In the genomic region with DNA sequence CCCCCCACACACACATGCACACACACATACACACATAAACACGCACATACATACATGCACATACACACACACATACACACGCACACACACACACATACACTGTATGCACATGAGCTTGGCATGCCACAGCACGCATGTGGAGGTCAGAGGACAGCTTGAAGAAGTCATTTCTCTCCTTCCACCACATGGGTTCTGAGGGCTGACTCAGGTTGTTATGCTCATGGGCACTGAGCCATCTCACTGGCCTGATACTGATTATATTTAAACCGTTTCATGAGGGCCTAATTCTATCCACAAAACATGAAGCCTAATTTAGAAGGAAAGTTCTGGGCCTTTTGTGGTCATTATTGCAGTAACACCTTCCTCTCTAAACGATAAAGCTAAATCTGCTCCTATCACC, we compare ENCODE assay signal across 27 mouse cellular contexts. TPM values are rescaled to one million over a fixed set of nuclear protein-coding genes. Genes with fewer than 3 reads are reported as not detected.
A peak's percentile ranks its signal among the peaks of the same experiment; 100 is the strongest.
DNase-seq lines count a peak whose midpoint lies in the region; ATAC-seq lines count a peak whose summit lies in the region.
"Had no signal": no experiment of that assay in that cellular context is flagged by ENCODE, and none has a peak within 500 bp of the region (broad histone marks: within the 10 kb centered on the region; RNA-seq: fewer than 3 reads in every experiment).

No protein-coding gene starts in this region.

- peaks cover 3% of the 10 kb centered on the region for H3K27me3 ChIP-seq in megakaryocyte, embryonic 14.5 days (replicated peaks)
- H3K27me3 ChIP-seq: CH12.LX; embryonic facial prominence, embryonic 12.5 days; forebrain, embryonic 13.5 days; forebrain, embryonic 15.5 days had no signal

- DNase-seq in cerebellum, postnatal 10 days: peak; percentile 25 to 30
- no peak for DNase-seq in urinary bladder, postnatal 36 days (ENCODE audit: low spot score in 2 of 2)
- DNase-seq: adrenal gland, adult 8-10 months; adrenal gland, postnatal 14 days; adrenal gland, postnatal 36 days; B cell, adult 2 months; cerebellum, adult 11 months; cerebellum, adult 18-20 months; cerebellum, adult 8-10 months; cerebellum, adult 9-11 months; forebrain, postnatal 0 days had no signal

- no peak for ATAC-seq in cerebellum, adult (ENCODE audit: insufficient number of reproducible peaks, low FRiP score, low TSS enrichment)
- no peak for ATAC-seq in megakaryocyte, adult 5-6 weeks (ENCODE audit: poor library complexity, severe bottlenecking)
- ATAC-seq: activated CD4-positive, CD25-positive, alpha-beta regulatory T cell, adult 4 months; CD4-positive, CD25-positive, alpha-beta regulatory T cell, adult 4 months; forebrain, embryonic 13.5 days; forebrain, embryonic 15.5 days; forebrain, postnatal 0 days; Patski had no signal

- H3K4me3 ChIP-seq in megakaryocyte, embryonic 14.5 days (replicated peaks): peak overlapping the region; percentile 50
- H3K4me3 ChIP-seq: embryonic facial prominence, embryonic 10.5 days; embryonic facial prominence, embryonic 12.5 days; forebrain, embryonic 13.5 days; forebrain, embryonic 15.5 days had no signal

- no peaks in the 10 kb centered on the region for H3K36me3 ChIP-seq in megakaryocyte, embryonic 14.5 days (replicated peaks; ENCODE audit: low read length)
- H3K36me3 ChIP-seq: embryonic facial prominence, embryonic 10.5 days; embryonic facial prominence, embryonic 12.5 days; forebrain, embryonic 15.5 days; G1E had no signal

- H3K4me1 ChIP-seq in megakaryocyte, embryonic 14.5 days: peaks cover 5% of the 10 kb centered on the region
- H3K4me1 ChIP-seq: embryonic facial prominence, embryonic 10.5 days; embryonic facial prominence, embryonic 12.5 days; forebrain, embryonic 15.5 days had no signal

- H3K9me3 ChIP-seq in megakaryocyte, embryonic 14.5 days: 0 out of 2 replicates have a peak, but pooled peaks cover 3% of the 10 kb centered on the region
- H3K9me3 ChIP-seq: embryonic facial prominence, embryonic 10.5 days; embryonic facial prominence, embryonic 12.5 days; forebrain, embryonic 13.5 days; forebrain, embryonic 15.5 days had no signal

RNA-seq across cellular contexts. Expression of gene 4930583I09Rik, which starts 13.3 kb away (rescaled TPM):
- polyA plus RNA-seq in megakaryocyte, embryonic 14.5 days (2012; ENCODE audit: insufficient read depth, low replicate concordance): not detected in 2 replicates
- not detected in 2 replicates for total RNA-seq in megakaryocyte, adult 5-6 weeks (2015)
- not detected in 2 replicates for total RNA-seq in megakaryocyte, adult 5-6 weeks (2017)
- total RNA-seq: adrenal gland, adult 18-20 months; adrenal gland, adult 8-10 months; adrenal gland, postnatal 14 days; adrenal gland, postnatal 36 days; CH12.LX; forebrain, postnatal 0 days; G1E had no signal
- polyA plus RNA-seq: activated CD4-positive, CD25-positive, alpha-beta regulatory T cell, adult 4 months; cortical plate, adult 2 months; embryonic facial prominence, embryonic 10.5 days; embryonic facial prominence, embryonic 12.5 days; embryonic facial prominence, embryonic 14.5 days; forebrain, embryonic 11.5 days; forebrain, embryonic 13.5 days; forebrain, embryonic 15.5 days; forebrain, postnatal 0 days; G1E; Patski had no signal

Comparison
In these comparisons a context has a peak if more than half of its experiments do, and no peak if none do; other contexts are left out.
1. DNase-seq: peak in cerebellum, postnatal 10 days (2 of 2); none in urinary bladder, postnatal 36 days (0 of 2).